Mouse (Mus musculus): ENCODE data around the gene Dnajc19. TPM values are rescaled to one million over a fixed set of nuclear protein-coding genes. Genes with fewer than 3 reads are reported as not detected.

Gene Dnajc19
- polyA plus RNA-seq (2017; shearing (Covaris generic)): 83.1 TPM

GRCm38 (mm10) chr3:34080900-34081662 is at the start of gene Dnajc19:
Gene Dnajc19, minus strand, starts transcription at chr3:34081321.

GRCm38 (mm10) chr3:34019540-34020381 is 61.4 kb downstream of the Dnajc19 start, which contains the start of gene Fxr1:
Gene Fxr1, plus strand, starts transcription at chr3:34019943.

Other genes starting within 250 kb of the Dnajc19 start
- gene Ccdc39, start 237.0 kb downstream of the Dnajc19 start, polyA plus RNA-seq (2017; shearing (Covaris generic)): 0.19 TPM
- 51.9 TPM for gene Fxr1, start 61.4 kb downstream of the Dnajc19 start, polyA plus RNA-seq (2017; shearing (Covaris generic))

All from naive thymus-derived CD4-positive, alpha-beta T cell, adult 5 months (primary cell).